Mouse (Mus musculus) myocyte (in vitro differentiated cells): Measurements from ENCODE around the gene Sez6l. TPM values are rescaled to one million over a fixed set of nuclear protein-coding genes. Genes with fewer than 3 reads are reported as not detected.

Source experiments
- H3K27me3 ChIP-seq: one replicate; pipeline ENCODE4 v1.6.1; 2011; ENCODE audit not compliant: control insufficient read depth, insufficient read depth, insufficient read length
- H3K36me3 ChIP-seq: one replicate; pipeline ENCODE4 v1.6.1; 2011; ENCODE audit not compliant: control insufficient read depth, insufficient read depth
- H3K4me2 ChIP-seq: one replicate; pipeline ENCODE4 v1.6.1; 2011; ENCODE audit warnings: low read depth, control low read depth
- H3K4me3 ChIP-seq: one replicate; pipeline ENCODE4 v1.5.1; 2011; ENCODE audit warnings: mild to moderate bottlenecking, control low read depth, moderate library complexity
- H3K79me2 ChIP-seq: one replicate; pipeline ENCODE4 v1.6.1; 2011; ENCODE audit not compliant: control insufficient read depth, insufficient read depth
- H3ac ChIP-seq: one replicate; pipeline ENCODE4 v1.6.1; 2011; ENCODE audit not compliant: control insufficient read depth, insufficient read length
- CEBPB ChIP-seq: IDR thresholded peaks from 2 replicates; pipeline ENCODE4 v1.6.1; 2011; ENCODE audit warnings: mild to moderate bottlenecking, moderate library complexity; ENCODE audit not compliant: poor library complexity, insufficient read depth, severe bottlenecking
- E2F4 ChIP-seq: IDR thresholded peaks from one replicate; pipeline ENCODE4 v1.6.1; 2011; ENCODE audit warnings: mild to moderate bottlenecking, control low read depth, moderate library complexity; ENCODE audit not compliant: insufficient read depth
- MAX ChIP-seq: IDR thresholded peaks from one replicate; pipeline ENCODE4 v1.6.1; 2011; ENCODE audit warnings: low read depth, mild to moderate bottlenecking, control low read depth
- MYOD1 ChIP-seq, 3 experiments: IDR thresholded peaks; one replicate each; pipeline ENCODE4 v1.6.1; 2011; ENCODE audit warnings: control low read depth in 2 of 3, low read depth in 2 of 3, mild to moderate bottlenecking in 2 of 3, moderate library complexity in 1 of 3; ENCODE audit not compliant: insufficient read length in 2 of 3, control insufficient read depth in 1 of 3
- MYOG ChIP-seq, 3 experiments: IDR thresholded peaks; one replicate each; pipeline ENCODE4 v1.6.1; 2011; ENCODE audit warnings: control low read depth in 2 of 3, low read depth in 2 of 3, mild to moderate bottlenecking in 2 of 3; ENCODE audit not compliant: insufficient read length in 2 of 3, control insufficient read depth in 1 of 3, insufficient read depth in 1 of 3
- POLR2A ChIP-seq: IDR thresholded peaks from one replicate; pipeline ENCODE4 v1.6.1; 2011; ENCODE audit warnings: low read depth, mild to moderate bottlenecking, control low read depth, moderate library complexity; ENCODE audit not compliant: insufficient read length
- POLR2AphosphoS2 ChIP-seq: IDR thresholded peaks from one replicate; pipeline ENCODE4 v1.6.1; 2011; ENCODE audit warnings: low read depth, control low read depth; ENCODE audit not compliant: insufficient read length
- REST ChIP-seq: IDR thresholded peaks from one replicate; pipeline ENCODE4 v1.6.1; 2011; ENCODE audit warnings: mild to moderate bottlenecking, control low read depth, moderate library complexity; ENCODE audit not compliant: insufficient read depth, insufficient read length
- SRF ChIP-seq: IDR thresholded peaks from one replicate; pipeline ENCODE4 v1.6.1; 2011; ENCODE audit warnings: low read depth; ENCODE audit not compliant: control insufficient read depth, insufficient read length
- TCF12 ChIP-seq: IDR thresholded peaks from one replicate; pipeline ENCODE4 v1.6.1; 2011; ENCODE audit warnings: mild to moderate bottlenecking, control low read depth; ENCODE audit not compliant: poor library complexity, insufficient read depth, severe bottlenecking
- TCF3 ChIP-seq: IDR thresholded peaks from one replicate; pipeline ENCODE4 v1.6.1; 2011; ENCODE audit warnings: low read depth, control low read depth; ENCODE audit not compliant: insufficient read length
- USF1 ChIP-seq: IDR thresholded peaks from one replicate; pipeline ENCODE4 v1.6.1; 2011; ENCODE audit warnings: low read depth, mild to moderate bottlenecking, control low read depth, moderate library complexity
- polyA plus RNA-seq: library from polyadenylated mRNA; unstranded; fragments of >200 nt; fragmentation: generic; extraction: Trizol; gene quantifications from one replicate; pipeline ENCODE4 v1.2.1, GENCODE M21; 2012; ENCODE audit warnings: missing spikeins

Sez6l gene
- polyA plus RNA-seq, 1 experiment = not detected

GRCm38 (mm10) chr5:112572217-112572616 is 4.8 kb downstream of the Sez6l start:
- Histone ChIP-seq H3K4me2 (no peak overlapping the region), H3ac (no peak overlapping the region), H3K36me3 (no peaks in the 10 kb centered on the region), H3K79me2 (no peaks in the 10 kb centered on the region), H3K27me3 (peaks cover 21% of the 10 kb centered on the region), H3K4me3 (no peak overlapping the region)
- TF ChIP-seq CEBPB = no peak
- TF ChIP-seq MAX = no peak
- TF ChIP-seq TCF3 = no peak
- TF ChIP-seq MYOG (IDR thresholded peaks at IDR 0.05; ENCODE audit: control insufficient read depth in 1 of 3, insufficient read depth in 1 of 3, insufficient read length in 2 of 3, low read depth in 2 of 3) = no peak
- TF ChIP-seq POLR2AphosphoS2 = no peak
- no peak for TF ChIP-seq MYOD1 (IDR thresholded peaks at IDR 0.05; ENCODE audit: control insufficient read depth in 1 of 3, insufficient read length in 2 of 3, low read depth in 2 of 3)
- no peak for TF ChIP-seq E2F4
- no peak for TF ChIP-seq REST
- no peak for TF ChIP-seq TCF12
- TF ChIP-seq POLR2A = no peak
- TF ChIP-seq SRF = no peak
- no peak for TF ChIP-seq USF1

DNA sequence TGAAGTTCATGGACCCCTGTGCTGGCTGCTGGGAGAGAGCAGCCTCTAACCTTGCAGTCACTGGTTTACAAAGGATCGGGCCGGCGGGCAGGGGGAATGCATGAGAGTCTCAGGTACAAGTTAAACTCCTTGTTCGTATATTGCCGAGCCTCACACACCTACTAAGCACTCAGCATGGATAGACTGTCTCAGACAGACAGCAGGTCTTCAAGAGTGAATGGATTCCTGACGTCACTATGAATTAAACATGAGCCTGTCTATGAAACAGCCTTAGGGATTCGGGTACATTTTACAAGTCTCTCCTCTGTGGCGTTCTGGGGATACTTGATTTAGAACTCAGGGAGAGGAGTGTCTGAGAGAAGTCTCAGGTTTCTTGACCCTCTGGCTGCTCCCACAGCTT is 11.5 kb downstream of the Sez6l start:
- Histone ChIP-seq H3K4me2 (no peak overlapping the region), H3K4me3 (no peak overlapping the region), H3K36me3 (no peaks in the 10 kb centered on the region), H3K79me2 (no peaks in the 10 kb centered on the region), H3ac (no peak overlapping the region), H3K27me3 (no peaks in the 10 kb centered on the region)
- no peak for TF ChIP-seq CEBPB
- no peak for TF ChIP-seq TCF12
- TF ChIP-seq E2F4 = no peak
- no peak for TF ChIP-seq MAX
- TF ChIP-seq POLR2AphosphoS2 = no peak
- TF ChIP-seq USF1 = no peak
- no peak for TF ChIP-seq MYOG (IDR thresholded peaks at IDR 0.05; ENCODE audit: control insufficient read depth in 1 of 3, insufficient read depth in 1 of 3, insufficient read length in 2 of 3, low read depth in 2 of 3)
- no peak for TF ChIP-seq REST
- TF ChIP-seq SRF = no peak
- TF ChIP-seq TCF3 = no peak
- no peak for TF ChIP-seq POLR2A
- no peak for TF ChIP-seq MYOD1 (IDR thresholded peaks at IDR 0.05; ENCODE audit: control insufficient read depth in 1 of 3, insufficient read length in 2 of 3, low read depth in 2 of 3)

- Histone ChIP-seq H3ac (no peak overlapping the region), H3K27me3 (no peaks in the 10 kb centered on the region), H3K4me3 (no peak overlapping the region), H3K79me2 (no peaks in the 10 kb centered on the region), H3K4me2 (no peak overlapping the region), H3K36me3 (no peaks in the 10 kb centered on the region)
- TF ChIP-seq POLR2A (no peak), SRF (no peak), CEBPB (no peak), USF1 (no peak), TCF12 (no peak), MYOG (IDR thresholded peaks at IDR 0.05; ENCODE audit: control insufficient read depth in 1 of 3, insufficient read depth in 1 of 3, insufficient read length in 2 of 3, low read depth in 2 of 3) (no peak), REST (no peak), POLR2AphosphoS2 (no peak), TCF3 (no peak)
These were observed 11.9 kb downstream of the Sez6l start for GRCm38 (mm10) chr5:112565083-112565482.

DNA sequence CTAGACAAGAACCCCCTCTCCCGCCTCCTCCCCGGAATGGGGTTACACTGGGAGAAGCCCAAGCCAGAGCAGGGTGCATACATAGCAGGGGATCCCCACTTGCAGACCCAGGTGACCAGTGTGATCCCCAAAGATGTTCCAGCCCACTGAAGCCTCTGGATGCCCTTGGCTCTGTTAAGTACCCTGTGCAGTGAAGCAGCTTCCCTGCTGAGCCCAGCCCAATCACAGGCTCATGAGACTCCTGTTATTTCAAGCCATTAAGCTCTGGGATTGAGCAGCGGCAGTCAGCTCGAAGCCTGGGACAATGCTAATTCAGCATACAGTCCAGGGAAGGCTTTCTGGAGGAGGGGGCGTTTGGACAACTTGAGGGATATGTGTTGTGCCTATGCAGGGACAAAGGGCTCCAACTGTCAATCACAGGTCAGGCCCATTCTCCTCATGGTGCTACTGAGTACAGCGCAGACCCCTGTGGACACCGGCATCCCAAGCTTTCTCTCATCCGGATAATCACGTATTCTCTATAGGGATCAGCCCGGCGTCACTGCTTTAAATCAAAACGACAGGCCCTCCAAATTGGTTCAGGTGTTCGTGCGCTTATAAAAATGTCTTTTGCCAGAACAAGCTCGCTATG is 16.0 kb downstream of the Sez6l start:
- Histone ChIP-seq H3K79me2 (no peaks in the 10 kb centered on the region), H3K36me3 (no peaks in the 10 kb centered on the region), H3K4me3 (no peak overlapping the region), H3K4me2 (no peak overlapping the region), H3ac (no peak overlapping the region), H3K27me3 (no peaks in the 10 kb centered on the region)
- no peak for TF ChIP-seq MAX
- TF ChIP-seq MYOG (IDR thresholded peaks at IDR 0.05; ENCODE audit: control insufficient read depth in 1 of 3, insufficient read depth in 1 of 3, insufficient read length in 2 of 3, low read depth in 2 of 3) = no peak

- Histone ChIP-seq H3K27me3 (no peaks in the 10 kb centered on the region), H3K79me2 (no peaks in the 10 kb centered on the region), H3ac (no peak overlapping the region), H3K4me3 (no peak overlapping the region), H3K4me2 (no peak overlapping the region), H3K36me3 (no peaks in the 10 kb centered on the region)
- TF ChIP-seq TCF3 (no peak), MYOG (IDR thresholded peaks at IDR 0.05; ENCODE audit: control insufficient read depth in 1 of 3, insufficient read depth in 1 of 3, insufficient read length in 2 of 3, low read depth in 2 of 3) (no peak), TCF12 (no peak), MYOD1 (IDR thresholded peaks at IDR 0.05; ENCODE audit: control insufficient read depth in 1 of 3, insufficient read length in 2 of 3, low read depth in 2 of 3) (no peak), REST (no peak)
These were observed 16.8 kb downstream of the Sez6l start for GRCm38 (mm10) chr5:112560139-112560538.

- Histone ChIP-seq H3ac (no peak overlapping the region), H3K36me3 (no peaks in the 10 kb centered on the region), H3K4me3 (no peak overlapping the region), H3K27me3 (no peaks in the 10 kb centered on the region), H3K4me2 (no peak overlapping the region), H3K79me2 (no peaks in the 10 kb centered on the region)
- TF ChIP-seq MYOD1 (IDR thresholded peaks at IDR 0.05; ENCODE audit: control insufficient read depth in 1 of 3, insufficient read length in 2 of 3, low read depth in 2 of 3) (no peak), SRF (no peak), TCF3 (no peak)
These were observed 19.6 kb downstream of the Sez6l start for GRCm38 (mm10) chr5:112557396-112557795.
